Mouse (Mus musculus): Measurements from ENCODE around the gene Frmpd4.

GRCm38 (mm10) chrX:167951207-167951606, 625.8 kb downstream of the Frmpd4 start:
- TF ChIP-seq POLR2A (IDR thresholded peaks at IDR 0.05; ENCODE audit: insufficient read length, low read depth) (no peak), USF1 (IDR thresholded peaks at IDR 0.05; ENCODE audit: low read depth) (no peak), MAX (IDR thresholded peaks at IDR 0.05; ENCODE audit: low read depth) (no peak), E2F4 (IDR thresholded peaks at IDR 0.05; ENCODE audit: insufficient read depth) (no peak), POLR2AphosphoS2 (IDR thresholded peaks at IDR 0.05; ENCODE audit: insufficient read length, low read depth) (no peak), TCF12 (IDR thresholded peaks at IDR 0.05; ENCODE audit: insufficient read depth, poor library complexity, severe bottlenecking) (no peak), MYOD1 (IDR thresholded peaks at IDR 0.05; ENCODE audit: control insufficient read depth in 1 of 3, insufficient read length in 2 of 3, low read depth in 2 of 3) (no peak), REST (IDR thresholded peaks at IDR 0.05; ENCODE audit: insufficient read depth, insufficient read length) (no peak), MYOG (IDR thresholded peaks at IDR 0.05; ENCODE audit: control insufficient read depth in 1 of 3, insufficient read depth in 1 of 3, insufficient read length in 2 of 3, low read depth in 2 of 3) (no peak)

All from myocyte (in vitro differentiated cells).